Mouse (Mus musculus): ENCODE data around the gene Gjb4. TPM values are rescaled to one million over a fixed set of nuclear protein-coding genes. Genes with fewer than 3 reads are reported as not detected.

Gene Gjb4
- polyA plus RNA-seq, 1 experiment = 3.0 TPM

GRCm38 (mm10) chr4:127314585-127314984 lies 39.3 kb downstream of the Gjb4 start:
- Histone ChIP-seq H3K4me3 (no peak overlapping the region), H3K36me3 (ENCODE audit: control insufficient read depth, insufficient read depth) (no peaks in the 10 kb centered on the region), H3K4me2 (ENCODE audit: low read depth) (peak overlapping the region; percentile 84), H3K27me3 (ENCODE audit: control insufficient read depth, insufficient read depth, insufficient read length) (peaks cover 5% of the 10 kb centered on the region), H3ac (ENCODE audit: control insufficient read depth, insufficient read length) (no peak overlapping the region), H3K79me2 (ENCODE audit: control insufficient read depth, insufficient read depth) (no peaks in the 10 kb centered on the region)
- TF ChIP-seq MAX (IDR thresholded peaks at IDR 0.05; ENCODE audit: low read depth) = no peak
- no peak for TF ChIP-seq USF1 (IDR thresholded peaks at IDR 0.05; ENCODE audit: low read depth)
- no peak for TF ChIP-seq CEBPB (IDR thresholded peaks at IDR 0.05; ENCODE audit: insufficient read depth, poor library complexity, severe bottlenecking)
- no peak for TF ChIP-seq TCF3 (IDR thresholded peaks at IDR 0.05; ENCODE audit: insufficient read length, low read depth)
- TF ChIP-seq REST (IDR thresholded peaks at IDR 0.05; ENCODE audit: insufficient read depth, insufficient read length) = no peak
- no peak for TF ChIP-seq E2F4 (IDR thresholded peaks at IDR 0.05; ENCODE audit: insufficient read depth)
- TF ChIP-seq MYOD1 (IDR thresholded peaks at IDR 0.05; ENCODE audit: control insufficient read depth in 1 of 3, insufficient read length in 2 of 3, low read depth in 2 of 3) = no peak
- TF ChIP-seq MYOG (IDR thresholded peaks at IDR 0.05; ENCODE audit: control insufficient read depth in 1 of 3, insufficient read depth in 1 of 3, insufficient read length in 2 of 3, low read depth in 2 of 3) = no peak
- TF ChIP-seq POLR2AphosphoS2 (IDR thresholded peaks at IDR 0.05; ENCODE audit: insufficient read length, low read depth) = no peak
- no peak for TF ChIP-seq TCF12 (IDR thresholded peaks at IDR 0.05; ENCODE audit: insufficient read depth, poor library complexity, severe bottlenecking)
- TF ChIP-seq POLR2A (IDR thresholded peaks at IDR 0.05; ENCODE audit: insufficient read length, low read depth) = no peak
- TF ChIP-seq SRF (IDR thresholded peaks at IDR 0.05; ENCODE audit: control insufficient read depth, insufficient read length, low read depth) = no peak

GRCm38 (mm10) chr4:127313861-127314260 lies 40.0 kb downstream of the Gjb4 start, which contains the start of gene Gja4:
Gene Gja4 (minus strand): TSS chr4:127314039.
- no peak within 1 kb of the TSS for H3ac ChIP-seq (ENCODE audit: control insufficient read depth, insufficient read length)
- peak within 1 kb of the TSS; percentile 84 for H3K4me2 ChIP-seq (ENCODE audit: low read depth)
- TF ChIP-seq MYOD1 (IDR thresholded peaks at IDR 0.05; ENCODE audit: control insufficient read depth in 1 of 3, insufficient read length in 2 of 3, low read depth in 2 of 3) = peak in 1 of 3 experiments; percentile 24
- no peak for TF ChIP-seq REST (IDR thresholded peaks at IDR 0.05; ENCODE audit: insufficient read depth, insufficient read length)
- peak in 1 of 3 experiments; percentile 58 for TF ChIP-seq MYOG (IDR thresholded peaks at IDR 0.05; ENCODE audit: control insufficient read depth in 1 of 3, insufficient read depth in 1 of 3, insufficient read length in 2 of 3, low read depth in 2 of 3)
- no peak for TF ChIP-seq MAX (IDR thresholded peaks at IDR 0.05; ENCODE audit: low read depth)
- TF ChIP-seq USF1 (IDR thresholded peaks at IDR 0.05; ENCODE audit: low read depth) = no peak
- no peaks in the 10 kb centered on the region for H3K79me2 ChIP-seq (ENCODE audit: control insufficient read depth, insufficient read depth)
- no peak within 1 kb of the TSS for H3K4me3 ChIP-seq
- H3K36me3 ChIP-seq (ENCODE audit: control insufficient read depth, insufficient read depth) = no peaks in the 10 kb centered on the region
- peaks cover 5% of the 10 kb centered on the region for H3K27me3 ChIP-seq (ENCODE audit: control insufficient read depth, insufficient read depth, insufficient read length)

- TF ChIP-seq MAX (IDR thresholded peaks at IDR 0.05; ENCODE audit: low read depth) (no peak), E2F4 (IDR thresholded peaks at IDR 0.05; ENCODE audit: insufficient read depth) (no peak), SRF (IDR thresholded peaks at IDR 0.05; ENCODE audit: control insufficient read depth, insufficient read length, low read depth) (no peak), TCF3 (IDR thresholded peaks at IDR 0.05; ENCODE audit: insufficient read length, low read depth) (no peak), MYOG (IDR thresholded peaks at IDR 0.05; ENCODE audit: control insufficient read depth in 1 of 3, insufficient read depth in 1 of 3, insufficient read length in 2 of 3, low read depth in 2 of 3) (no peak), MYOD1 (IDR thresholded peaks at IDR 0.05; ENCODE audit: control insufficient read depth in 1 of 3, insufficient read length in 2 of 3, low read depth in 2 of 3) (no peak)
- Histone ChIP-seq H3ac (ENCODE audit: control insufficient read depth, insufficient read length) (no peak overlapping the region), H3K36me3 (ENCODE audit: control insufficient read depth, insufficient read depth) (no peaks in the 10 kb centered on the region), H3K27me3 (ENCODE audit: control insufficient read depth, insufficient read depth, insufficient read length) (peaks cover 5% of the 10 kb centered on the region), H3K79me2 (ENCODE audit: control insufficient read depth, insufficient read depth) (no peaks in the 10 kb centered on the region), H3K4me2 (ENCODE audit: low read depth) (no peak overlapping the region), H3K4me3 (no peak overlapping the region)
These were observed 41.5 kb downstream of the Gjb4 start for GRCm38 (mm10) chr4:127312349-127312748.

GRCm38 (mm10) chr4:127311561-127311960 lies 42.3 kb downstream of the Gjb4 start:
- Histone ChIP-seq H3K27me3 (ENCODE audit: control insufficient read depth, insufficient read depth, insufficient read length) (peaks cover 5% of the 10 kb centered on the region), H3K4me3 (no peak overlapping the region)

GRCm38 (mm10) chr4:127306915-127307314 lies 47.0 kb downstream of the Gjb4 start:
- no peak overlapping the region for H3K4me3 ChIP-seq
- no peak for TF ChIP-seq TCF12 (IDR thresholded peaks at IDR 0.05; ENCODE audit: insufficient read depth, poor library complexity, severe bottlenecking)

More at GRCm38 (mm10) chr4:127311561-127311960, 42.3 kb downstream of the Gjb4 start:
- H3K4me2 ChIP-seq (ENCODE audit: low read depth) = no peak overlapping the region
- H3K79me2 ChIP-seq (ENCODE audit: control insufficient read depth, insufficient read depth) = no peaks in the 10 kb centered on the region
- H3ac ChIP-seq (ENCODE audit: control insufficient read depth, insufficient read length) = no peak overlapping the region
- H3K36me3 ChIP-seq (ENCODE audit: control insufficient read depth, insufficient read depth) = no peaks in the 10 kb centered on the region
- no peak for TF ChIP-seq POLR2A (IDR thresholded peaks at IDR 0.05; ENCODE audit: insufficient read length, low read depth)
- TF ChIP-seq MYOD1 (IDR thresholded peaks at IDR 0.05; ENCODE audit: control insufficient read depth in 1 of 3, insufficient read length in 2 of 3, low read depth in 2 of 3) = no peak
- no peak for TF ChIP-seq CEBPB (IDR thresholded peaks at IDR 0.05; ENCODE audit: insufficient read depth, poor library complexity, severe bottlenecking)
- TF ChIP-seq REST (IDR thresholded peaks at IDR 0.05; ENCODE audit: insufficient read depth, insufficient read length) = no peak
- TF ChIP-seq SRF (IDR thresholded peaks at IDR 0.05; ENCODE audit: control insufficient read depth, insufficient read length, low read depth) = no peak
- no peak for TF ChIP-seq TCF12 (IDR thresholded peaks at IDR 0.05; ENCODE audit: insufficient read depth, poor library complexity, severe bottlenecking)
- TF ChIP-seq E2F4 (IDR thresholded peaks at IDR 0.05; ENCODE audit: insufficient read depth) = no peak
- TF ChIP-seq MAX (IDR thresholded peaks at IDR 0.05; ENCODE audit: low read depth) = no peak
- no peak for TF ChIP-seq USF1 (IDR thresholded peaks at IDR 0.05; ENCODE audit: low read depth)

More at GRCm38 (mm10) chr4:127306915-127307314, 47.0 kb downstream of the Gjb4 start:
- H3K79me2 ChIP-seq (ENCODE audit: control insufficient read depth, insufficient read depth) = no peaks in the 10 kb centered on the region
- no peak overlapping the region for H3ac ChIP-seq (ENCODE audit: control insufficient read depth, insufficient read length)
- peaks cover under 1% of the 10 kb centered on the region for H3K27me3 ChIP-seq (ENCODE audit: control insufficient read depth, insufficient read depth, insufficient read length)
- no peaks in the 10 kb centered on the region for H3K36me3 ChIP-seq (ENCODE audit: control insufficient read depth, insufficient read depth)
- H3K4me2 ChIP-seq (ENCODE audit: low read depth) = no peak overlapping the region
